ENCODE assay signal across 8 mouse cellular contexts in genomic region chr2:35297703-35298332, GRCm38 (mm10). TPM values are rescaled to one million over a fixed set of nuclear protein-coding genes. Genes with fewer than 3 reads are reported as not detected.
DNase-seq lines count a peak whose midpoint lies in the region; ATAC-seq lines count a peak whose summit lies in the region.

No protein-coding gene starts in this region.

- WGBS in heart, embryonic 11.5 days (ENCODE audit: insufficient replicate concordance) = 27% methylated on average over 15 of the region's 15 CpGs
- WGBS in intestine, embryonic 15.5 days = 27% methylated on average over 15 of the region's 15 CpGs
- 27% methylated on average over 15 of the region's 15 CpGs for WGBS in limb, embryonic 10.5 days
- 29% methylated on average over 15 of the region's 15 CpGs for WGBS in midbrain, embryonic 14.5 days

- H3K27ac ChIP-seq in heart, embryonic 11.5 days (ENCODE audit: low read depth, low read length) = no peak overlapping the region
- H3K27ac ChIP-seq in intestine, embryonic 15.5 days = no peak overlapping the region
- H3K27ac ChIP-seq in limb, embryonic 10.5 days = no peak overlapping the region
- H3K27ac ChIP-seq in midbrain, embryonic 14.5 days (replicated peaks; ENCODE audit: low read depth, low read length) = no peak overlapping the region

- H3K9ac ChIP-seq in heart, embryonic 11.5 days (ENCODE audit: low read depth, low read length) = no peak overlapping the region
- no peak overlapping the region for H3K9ac ChIP-seq in intestine, embryonic 15.5 days
- H3K9ac ChIP-seq in midbrain, embryonic 14.5 days (replicated peaks; ENCODE audit: low read length) = no peak overlapping the region

- H3K4me1 ChIP-seq in heart, embryonic 11.5 days (ENCODE audit: control insufficient read depth, insufficient read depth, low read length) = peaks cover 5% of the 10 kb centered on the region
- peaks cover 10% of the 10 kb centered on the region for H3K4me1 ChIP-seq in intestine, embryonic 15.5 days (replicated peaks)
- 0 out of 2 replicates have a peak, but pooled peaks cover 2% of the 10 kb centered on the region for H3K4me1 ChIP-seq in limb, embryonic 10.5 days
- no peaks in the 10 kb centered on the region for H3K4me1 ChIP-seq in midbrain, embryonic 14.5 days (ENCODE audit: control insufficient read depth, insufficient read depth, low read length)

- DNase-seq in heart, adult 11 months = peak; percentile 97
- peak; percentile 94 for DNase-seq in embryo, embryonic 10 days (ENCODE audit: low spot score)
- peak; percentile 76 for DNase-seq in gastrocnemius, postnatal 10 days
- peak; percentile 81 for DNase-seq in limb, embryonic 10.5 days (ENCODE audit: low spot score)
- DNase-seq in midbrain, embryonic 14.5 days = peak; percentile 91
- DNase-seq in spleen, adult 12 weeks (ENCODE audit: low spot score) = peak; percentile 75

- H3K4me3 ChIP-seq in heart, embryonic 11.5 days (ENCODE audit: low read depth, low read length) = no peak overlapping the region
- no peak overlapping the region for H3K4me3 ChIP-seq in intestine, embryonic 15.5 days (replicated peaks)
- no peak overlapping the region for H3K4me3 ChIP-seq in limb, embryonic 10.5 days
- H3K4me3 ChIP-seq in midbrain, embryonic 14.5 days (replicated peaks; ENCODE audit: low read depth, low read length) = no peak overlapping the region

- H3K27me3 ChIP-seq in heart, embryonic 11.5 days (ENCODE audit: control insufficient read depth, insufficient read depth, low read length) = 0 out of 2 replicates have a peak, but pooled peaks cover 5% of the 10 kb centered on the region
- H3K27me3 ChIP-seq in intestine, embryonic 15.5 days (replicated peaks) = no peaks in the 10 kb centered on the region
- peaks cover 18% of the 10 kb centered on the region; the same call in 1 of the 2 replicates for H3K27me3 ChIP-seq in limb, embryonic 10.5 days (ENCODE audit: low read depth, poor library complexity, severe bottlenecking)
- no peaks in the 10 kb centered on the region for H3K27me3 ChIP-seq in midbrain, embryonic 14.5 days (ENCODE audit: control insufficient read depth, insufficient read depth, low read length)

- no peak overlapping the region for H3K4me2 ChIP-seq in heart, embryonic 11.5 days
- no peak overlapping the region for H3K4me2 ChIP-seq in intestine, embryonic 15.5 days (replicated peaks)
- H3K4me2 ChIP-seq in midbrain, embryonic 14.5 days (ENCODE audit: low read length) = no peak overlapping the region

- ATAC-seq in heart, embryonic 11.5 days (replicated peaks; ENCODE audit: insufficient number of reproducible peaks, low FRiP score, low TSS enrichment) = no peak
- peak; percentile 55; the same call in 1 of the 2 replicates for ATAC-seq in intestine, embryonic 15.5 days
- peak; percentile 60 for ATAC-seq in midbrain, embryonic 14.5 days (ENCODE audit: low FRiP score, low TSS enrichment)

- no peaks in the 10 kb centered on the region; the same call in 1 of the 2 replicates for H3K36me3 ChIP-seq in heart, embryonic 11.5 days (ENCODE audit: control insufficient read depth, insufficient read depth, low read length)
- H3K36me3 ChIP-seq in intestine, embryonic 15.5 days = no peaks in the 10 kb centered on the region
- H3K36me3 ChIP-seq in limb, embryonic 10.5 days = no peaks in the 10 kb centered on the region
- H3K36me3 ChIP-seq in midbrain, embryonic 14.5 days (ENCODE audit: control insufficient read depth, insufficient read depth, low read length) = no peaks in the 10 kb centered on the region

- H3K9me3 ChIP-seq in heart, embryonic 11.5 days (replicated peaks; ENCODE audit: control insufficient read depth, low read length) = no peaks in the 10 kb centered on the region
- H3K9me3 ChIP-seq in intestine, embryonic 15.5 days = no peaks in the 10 kb centered on the region
- H3K9me3 ChIP-seq in limb, embryonic 10.5 days (replicated peaks) = no peaks in the 10 kb centered on the region
- H3K9me3 ChIP-seq in midbrain, embryonic 14.5 days (ENCODE audit: control insufficient read depth, low read length) = no peaks in the 10 kb centered on the region

RNA-seq across cellular contexts. Expression of gene Stom, which starts 39.0 kb away (rescaled TPM):
- polyA plus RNA-seq in heart, embryonic 11.5 days (2014; fragmentation: Nextera tagmentation; extraction: Ambion mirVana) = 39.6 and 46.1 TPM in 2 replicates
- 10 to 100 TPM; 24.3 to 30.7 TPM for total RNA-seq in gastrocnemius, postnatal 10 days (2021)
- polyA plus RNA-seq in intestine, embryonic 15.5 days (2015; fragmentation: Nextera tagmentation; extraction: Ambion mirVana) = 62.7 and 70.0 TPM in 2 replicates
- 10.2 and 10.3 TPM in 2 replicates for polyA plus RNA-seq in limb, embryonic 10.5 days (2016; fragmentation: Nextera tagmentation; extraction: Ambion mirVana)
- polyA plus RNA-seq in midbrain, embryonic 14.5 days (2014; fragmentation: Nextera tagmentation; extraction: Ambion mirVana) = 7.2 and 11.2 TPM in 2 replicates

RNA-seq across cellular contexts. Expression of gene Gsn, which starts 41.6 kb away (rescaled TPM):
- 116 and 132 TPM in 2 replicates for polyA plus RNA-seq in heart, embryonic 11.5 days (2014; fragmentation: Nextera tagmentation; extraction: Ambion mirVana)
- 100 to 1,000 TPM; 209 to 218 TPM for total RNA-seq in gastrocnemius, postnatal 10 days (2021)
- 167 and 170 TPM in 2 replicates for polyA plus RNA-seq in intestine, embryonic 15.5 days (2015; fragmentation: Nextera tagmentation; extraction: Ambion mirVana)
- polyA plus RNA-seq in limb, embryonic 10.5 days (2016; fragmentation: Nextera tagmentation; extraction: Ambion mirVana) = 9.5 and 19.7 TPM in 2 replicates
- polyA plus RNA-seq in midbrain, embryonic 14.5 days (2014; fragmentation: Nextera tagmentation; extraction: Ambion mirVana) = 8.8 and 18.9 TPM in 2 replicates
